Mouse (Mus musculus) neural tube, embryonic 10.5 days (tissue): Measurements from ENCODE around the gene Ctla4.

Experiments
- DNase-seq: peaks from one replicate; pipeline ENCODE4 v3.0.0-alpha.2; 2017; ENCODE audit warnings: low spot score; ENCODE audit errors: extremely low spot score

Ctla4 gene

GRCm38 (mm10) chr1:60920493-60921355 lies 33.9 kb downstream of the Ctla4 start:
- DNase-seq, result no peak

GRCm38 (mm10) chr1:60929036-60929435 lies 42.2 kb downstream of the Ctla4 start:
- no peak for DNase-seq

DNA sequence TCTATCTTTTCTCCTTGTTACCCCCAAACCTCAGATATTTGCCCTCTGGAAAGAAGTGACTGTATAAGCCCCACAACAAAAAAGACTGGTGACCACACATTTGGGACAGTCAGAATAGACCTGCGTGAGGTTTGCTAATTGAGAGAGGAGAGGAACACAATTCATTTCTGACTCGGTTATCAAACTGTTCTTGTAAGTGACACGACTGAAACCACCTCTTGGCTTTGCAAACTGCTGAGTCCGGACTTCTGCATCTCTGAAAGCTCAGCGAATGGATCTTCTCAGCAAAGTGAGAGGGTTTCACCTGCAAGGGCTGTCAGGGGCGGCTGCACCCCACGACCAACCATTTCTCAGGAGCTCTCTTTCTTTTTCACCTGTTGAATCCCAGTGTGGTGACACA lies 43.6 kb downstream of the Ctla4 start:
- no peak for DNase-seq

- DNase-seq, result no peak
Measured at GRCm38 (mm10) chr1:60935968-60936581, 49.3 kb downstream of the Ctla4 start.

GRCm38 (mm10) chr1:60936963-60937711 lies 50.3 kb downstream of the Ctla4 start:
- DNase-seq, result no peak

GRCm38 (mm10) chr1:60938256-60938655 lies 51.5 kb downstream of the Ctla4 start:
- no peak for DNase-seq

DNA sequence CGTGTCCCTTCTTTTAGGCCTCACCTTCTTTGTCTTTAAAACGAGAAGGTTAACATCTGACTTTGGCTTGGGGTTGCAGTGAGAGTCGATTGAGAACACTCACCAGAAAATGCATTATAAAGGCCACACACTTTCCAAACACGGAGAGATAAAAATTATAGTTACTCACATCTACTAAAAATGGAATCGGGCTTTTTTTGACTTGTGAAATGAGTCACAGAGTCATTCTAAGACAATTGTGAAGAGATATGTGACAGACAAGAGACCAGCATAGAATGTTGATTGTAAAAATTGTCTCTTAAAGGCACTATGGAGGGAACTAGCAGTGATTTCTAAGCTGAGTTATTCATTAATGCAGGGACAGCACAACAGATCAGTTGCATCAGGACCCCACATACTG lies 52.2 kb downstream of the Ctla4 start:
- no peak for DNase-seq

- no peak for DNase-seq
Measured at GRCm38 (mm10) chr1:60940023-60940422, 53.2 kb downstream of the Ctla4 start.

DNA sequence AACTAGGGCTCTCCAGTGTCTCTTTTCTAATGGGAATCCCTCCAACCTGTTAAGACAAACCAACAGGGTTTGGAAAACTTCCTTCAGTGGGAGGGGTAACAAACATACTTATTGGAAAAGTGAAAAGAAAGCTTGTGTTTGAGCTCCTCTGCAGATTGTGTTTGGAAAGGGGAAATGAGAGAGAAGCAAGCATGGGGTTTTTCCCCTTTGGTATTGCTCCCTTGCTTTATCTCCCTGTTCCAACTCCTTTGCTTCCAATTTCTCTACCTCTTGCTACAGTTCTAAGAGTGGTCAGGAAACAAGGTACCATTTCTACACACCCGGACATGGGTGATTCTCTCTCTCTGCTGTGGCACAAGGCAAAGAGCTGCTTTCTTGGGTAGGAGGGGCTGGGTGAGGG lies 53.8 kb downstream of the Ctla4 start:
- no peak for DNase-seq

- no peak for DNase-seq
Measured at GRCm38 (mm10) chr1:60941056-60942048, 54.6 kb downstream of the Ctla4 start.

DNA sequence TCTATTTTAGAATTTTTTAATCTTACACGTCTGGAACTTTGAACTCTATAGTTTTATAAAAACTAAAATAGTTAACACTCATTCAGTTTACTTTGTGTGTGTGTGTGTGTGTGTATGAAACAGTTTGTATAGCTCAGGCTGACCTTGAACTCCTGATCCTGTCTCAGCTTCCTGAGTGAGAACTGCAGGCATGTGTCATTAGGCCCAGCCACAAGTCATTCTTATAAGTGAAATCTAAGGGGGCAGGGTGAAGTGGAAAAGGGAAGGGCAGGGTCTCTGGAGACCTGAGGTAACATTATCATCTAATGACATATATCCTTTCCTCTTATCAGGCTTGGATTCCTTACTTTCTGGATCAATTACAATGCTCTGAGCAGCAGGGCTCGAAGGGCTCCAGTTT lies 56.1 kb downstream of the Ctla4 start:
- DNase-seq, result no peak

DNA sequence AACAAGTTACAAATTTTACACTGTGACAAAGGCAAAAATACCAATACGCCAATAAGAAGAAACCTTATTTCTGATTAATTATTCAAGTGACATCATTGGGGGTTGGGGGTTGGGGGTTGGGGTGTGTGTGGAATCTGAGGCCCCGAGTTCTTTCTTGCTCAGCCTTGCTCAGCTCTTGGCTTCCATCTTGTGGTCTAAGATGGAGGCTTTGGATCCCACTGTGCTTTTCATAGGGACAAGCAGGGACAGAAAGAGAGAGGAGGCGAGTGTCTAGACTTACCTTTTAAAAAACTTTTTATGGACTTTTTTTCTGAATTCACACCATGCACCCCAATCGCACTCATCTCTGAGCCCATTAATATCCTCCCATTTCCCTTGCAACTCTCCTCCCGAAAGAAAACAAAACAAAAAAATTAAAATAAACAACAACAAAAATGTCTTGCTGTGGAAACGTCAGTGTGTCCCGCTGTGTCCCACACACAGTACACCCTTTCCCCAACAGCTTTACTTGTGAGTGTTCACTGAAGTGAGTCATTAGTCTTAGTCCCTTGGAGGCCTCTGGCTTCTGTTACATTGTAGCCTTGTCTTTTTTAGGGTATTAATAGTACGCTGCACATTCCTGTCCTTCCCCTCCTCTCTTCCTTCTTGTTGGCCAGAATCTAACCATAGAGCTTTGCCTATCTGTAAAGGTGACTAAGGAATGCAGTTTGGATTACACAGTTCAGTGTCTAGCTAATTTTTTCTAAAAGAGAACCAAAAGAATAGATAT lies 59.0 kb downstream of the Ctla4 start:
- no peak for DNase-seq

DNA sequence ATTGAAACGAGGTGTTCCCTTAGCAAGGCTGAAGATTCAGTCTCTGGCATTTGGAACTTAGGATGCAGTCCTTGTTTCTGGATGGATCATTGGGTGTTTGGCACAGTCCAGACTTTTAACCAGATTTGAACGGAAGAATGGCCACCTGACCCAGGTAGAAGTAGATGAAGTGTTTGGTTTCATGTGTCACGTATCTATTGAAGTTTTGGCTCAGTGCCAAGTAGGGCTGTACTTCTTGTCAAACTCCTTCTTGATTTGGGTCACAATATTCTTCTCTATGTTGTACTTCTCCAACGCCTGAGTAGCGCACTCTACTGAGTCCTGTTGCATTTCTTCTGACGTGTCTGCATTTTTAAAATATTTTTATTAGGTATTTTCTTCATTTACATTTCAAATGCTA lies 61.3 kb downstream of the Ctla4 start:
- DNase-seq, result no peak

DNA sequence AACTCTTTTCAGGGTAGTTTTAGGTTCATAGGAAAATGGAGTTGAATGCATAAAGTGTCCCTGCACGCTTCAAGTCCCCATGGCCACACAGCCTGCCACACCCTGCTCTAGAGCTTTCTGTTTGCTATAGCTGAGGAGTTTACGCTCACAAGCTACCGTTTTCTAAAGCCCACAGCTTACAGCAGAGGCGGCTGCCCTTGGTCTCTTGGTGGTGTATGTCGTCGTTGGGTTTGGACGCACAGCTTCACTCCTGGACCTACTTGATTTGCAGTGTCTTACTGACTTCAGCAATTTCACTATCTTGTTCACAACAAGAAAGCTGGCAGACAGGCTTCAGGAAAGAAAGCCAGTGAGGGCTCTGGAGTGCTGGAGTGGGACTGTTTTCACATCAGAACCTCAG lies 66.2 kb downstream of the Ctla4 start:
- DNase-seq, result no peak

- no peak for DNase-seq
Measured at GRCm38 (mm10) chr1:60953686-60954085, 66.9 kb downstream of the Ctla4 start.

GRCm38 (mm10) chr1:60954759-60955158 lies 68.0 kb downstream of the Ctla4 start:
- DNase-seq, result no peak

GRCm38 (mm10) chr1:60955186-60955585 lies 68.4 kb downstream of the Ctla4 start:
- no peak for DNase-seq

DNA sequence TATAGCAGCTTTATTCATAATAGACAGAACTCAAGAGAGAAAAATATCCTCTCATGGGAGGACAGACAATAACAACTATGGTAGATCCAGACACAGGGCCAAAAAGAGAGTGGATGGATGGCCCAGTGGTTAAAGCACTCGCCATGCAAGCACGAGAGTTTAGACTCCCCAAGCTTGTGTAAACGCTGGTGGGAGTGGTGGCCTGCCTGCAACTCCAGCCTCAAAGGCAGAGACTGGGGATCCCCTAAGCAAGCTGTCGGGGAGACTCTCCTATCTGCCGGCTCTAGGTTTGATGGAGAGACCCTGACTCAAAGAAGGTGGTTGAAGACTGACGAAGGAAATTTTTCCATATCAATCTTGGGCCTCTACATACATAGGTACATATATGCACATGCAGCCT lies 69.4 kb downstream of the Ctla4 start:
- no peak for DNase-seq

GRCm38 (mm10) chr1:60958287-60958686 lies 71.5 kb downstream of the Ctla4 start:
- peak; percentile 7 for DNase-seq

DNA sequence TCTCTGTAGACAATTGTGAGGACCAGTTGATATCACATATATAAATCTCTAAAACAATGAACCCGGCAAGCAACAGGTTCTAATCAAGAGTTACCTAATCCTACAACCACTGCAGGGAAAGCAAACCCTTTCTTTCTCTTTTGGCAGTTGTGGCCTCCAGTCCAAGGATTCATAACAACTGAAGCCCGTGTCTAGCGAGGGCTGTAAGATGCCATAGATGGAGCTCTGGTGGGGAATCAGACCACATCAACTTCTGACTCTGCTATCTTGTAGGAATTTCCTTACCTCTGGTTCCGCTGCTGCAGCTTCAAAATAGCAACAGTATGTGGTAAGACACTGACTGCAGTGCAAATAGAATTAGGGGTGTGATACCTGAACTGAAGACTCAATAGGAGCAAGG lies 72.4 kb downstream of the Ctla4 start:
- DNase-seq, result no peak
